Mouse (Mus musculus): ENCODE measurements around the gene Pabpc4.
"Not testable (repeated sequence)": the region's sequence is repeated elsewhere in the genome, so short reads cannot be mapped to it uniquely, and the experiment has no call there.

- not testable (repeated sequence) for TF ChIP-seq UBTF (IDR thresholded peaks at IDR 0.05; ENCODE audit: borderline replicate concordance, insufficient read depth, low read depth, low read length); MYC (IDR thresholded peaks at IDR 0.05; ENCODE audit: low read depth, low read length); NRF1 (IDR thresholded peaks at IDR 0.05; ENCODE audit: insufficient read depth, low read depth, low read length, poor library complexity, severe bottlenecking); POLR2A (IDR thresholded peaks at IDR 0.05; ENCODE audit: control insufficient read depth in 1 of 2, insufficient read depth in 1 of 2, low read depth in 1 of 2, low read length in 2 of 2, poor library complexity in 1 of 2); SMC3 (IDR thresholded peaks at IDR 0.05; ENCODE audit: low read depth, low read length); CTCF (IDR thresholded peaks at IDR 0.05 in 2 of 3, conservative IDR thresholded peaks at IDR 0.05 in 1 of 3; ENCODE audit: control insufficient read depth in 1 of 3, insufficient read depth in 1 of 3, low read depth in 2 of 3, low read length in 3 of 3, poor library complexity in 1 of 3, severe bottlenecking in 1 of 3); ZMIZ1 (IDR thresholded peaks at IDR 0.05; ENCODE audit: low read depth, low read length); NELFE (IDR thresholded peaks at IDR 0.05; ENCODE audit: low read depth, low read length); GATA1 (IDR thresholded peaks at IDR 0.05; ENCODE audit: low read depth, low read length); RCOR1 (IDR thresholded peaks at IDR 0.05; ENCODE audit: low read depth, low read length); BHLHE40 (IDR thresholded peaks at IDR 0.05; ENCODE audit: borderline replicate concordance, low read depth, low read length); MAFK (IDR thresholded peaks at IDR 0.05; ENCODE audit: borderline replicate concordance, low read depth, low read length); TCF12 (IDR thresholded peaks at IDR 0.05; ENCODE audit: low read depth, low read length); ZNF384 (IDR thresholded peaks at IDR 0.05; ENCODE audit: low read depth, low read length)
These were observed 32.9 kb downstream of the Pabpc4 start for GRCm38 (mm10) chr4:123295026-123295425.
